Mouse (Mus musculus): Measurements from ENCODE around the gene Sox2. TPM values are rescaled to one million over a fixed set of nuclear protein-coding genes. Genes with fewer than 3 reads are reported as not detected.

Sox2 gene
- 71.4 and 107 TPM in 2 replicates for polyA plus RNA-seq (2012; rRNA removed)

DNA sequence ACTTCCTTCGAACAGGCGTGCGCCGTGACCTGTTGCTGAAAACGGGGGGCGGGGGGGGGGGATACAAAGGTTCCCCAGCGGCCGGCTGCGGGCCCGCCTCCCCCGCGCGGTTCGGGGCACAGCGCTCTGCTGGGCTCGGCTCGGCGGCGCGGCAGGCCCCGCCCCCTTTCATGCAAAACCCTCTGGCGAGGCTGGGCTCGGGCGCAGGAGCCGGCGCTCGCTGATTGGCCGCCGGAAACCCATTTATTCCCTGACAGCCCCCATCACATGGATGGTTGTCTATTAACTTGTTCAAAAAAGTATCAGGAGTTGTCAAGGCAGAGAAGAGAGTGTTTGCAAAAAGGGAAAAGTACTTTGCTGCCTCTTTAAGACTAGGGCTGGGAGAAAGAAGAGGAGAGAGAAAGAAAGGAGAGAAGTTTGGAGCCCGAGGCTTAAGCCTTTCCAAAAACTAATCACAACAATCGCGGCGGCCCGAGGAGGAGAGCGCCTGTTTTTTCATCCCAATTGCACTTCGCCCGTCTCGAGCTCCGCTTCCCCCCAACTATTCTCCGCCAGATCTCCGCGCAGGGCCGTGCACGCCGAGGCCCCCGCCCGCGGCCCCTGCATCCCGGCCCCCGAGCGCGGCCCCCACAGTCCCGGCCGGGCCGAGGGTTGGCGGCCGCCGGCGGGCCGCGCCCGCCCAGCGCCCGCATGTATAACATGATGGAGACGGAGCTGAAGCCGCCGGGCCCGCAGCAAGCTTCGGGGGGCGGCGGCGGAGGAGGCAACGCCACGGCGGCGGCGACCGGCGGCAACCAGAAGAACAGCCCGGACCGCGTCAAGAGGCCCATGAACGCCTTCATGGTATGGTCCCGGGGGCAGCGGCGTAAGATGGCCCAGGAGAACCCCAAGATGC is at the start of gene Sox2:
Gene Sox2, plus strand, starts transcription at position 680 of the 895 bp plus-strand sequence.

